Mouse (Mus musculus) embryonic facial prominence, embryonic 11.5 days (tissue): ENCODE results near the gene Npas3. TPM values are rescaled to one million over a fixed set of nuclear protein-coding genes. Genes with fewer than 3 reads are reported as not detected.
A peak's percentile ranks its signal among the peaks of the same experiment; 100 is the strongest.

Experiments used
- ATAC-seq: fragments of 200-750 bp; cut with Nextera tagmentation; replicated peaks from 2 replicates; pipeline ENCODE4 v1.8.0; 2017; ENCODE audit warnings: low read depth; ENCODE audit not compliant: insufficient number of reproducible peaks, low FRiP score, low TSS enrichment
- DNase-seq: peaks from one replicate; pipeline ENCODE4 v3.0.0-alpha.2; 2015; ENCODE audit warnings: low spot score
- H3K27ac ChIP-seq: fragments of 300-500 bp; sonication (generic); replicated peaks from 2 replicates; pipeline ENCODE4 v1.5.1; 2014; ENCODE audit warnings: mild to moderate bottlenecking, low read depth, low read length, control low read depth
- H3K27me3 ChIP-seq: fragments of 300-500 bp; sonication (generic); 2 replicates; pipeline ENCODE4 v1.6.1; 2014; ENCODE audit warnings: mild to moderate bottlenecking, low read length, moderate library complexity, mixed read lengths; ENCODE audit not compliant: control insufficient read depth, insufficient read depth
- H3K36me3 ChIP-seq: fragments of 300-500 bp; sonication (generic); replicated peaks from 2 replicates; pipeline ENCODE4 v1.6.1; 2014; ENCODE audit warnings: low read depth, mild to moderate bottlenecking, low read length, moderate library complexity, mixed read lengths; ENCODE audit not compliant: control insufficient read depth, insufficient read depth
- H3K4me1 ChIP-seq: fragments of 300-500 bp; sonication (generic); 2 replicates; pipeline ENCODE4 v1.6.1; 2014; ENCODE audit warnings: low read length, mixed read lengths; ENCODE audit not compliant: control insufficient read depth, insufficient read depth
- H3K4me2 ChIP-seq: fragments of 300-500 bp; sonication (generic); 2 replicates; pipeline ENCODE4 v1.6.1; 2014; ENCODE audit warnings: low read depth, mild to moderate bottlenecking, control low read depth, low read length, moderate library complexity
- H3K4me3 ChIP-seq: fragments of 300-500 bp; sonication (generic); 2 replicates; pipeline ENCODE4 v1.5.1; 2014; ENCODE audit warnings: low read depth, low read length, control low read depth
- H3K9ac ChIP-seq: fragments of 300-500 bp; sonication (generic); replicated peaks from 2 replicates; pipeline ENCODE4 v1.6.1; 2014; ENCODE audit warnings: mild to moderate bottlenecking, control low read depth, low read length
- H3K9me3 ChIP-seq: fragments of 300-500 bp; sonication (generic); replicated peaks from 2 replicates; pipeline ENCODE4 v1.6.1; 2016; ENCODE audit warnings: mild to moderate bottlenecking, low read length, inconsistent platforms, mixed read lengths; ENCODE audit not compliant: control insufficient read depth
- WGBS: fragments of 180-500 bp; shearing (Covaris S2); extraction: QIAGEN DNeasy Blood & Tissue Kit; methylation state at CpG from one replicate; pipeline ENCODE4 v1.1.7; 2014; 5-methylcytosine and 5-hydroxymethylcytosine counted together
- polyA plus RNA-seq: library from polyadenylated mRNA; unstranded; fragments of >200 nt; fragmentation: Nextera tagmentation; extraction: Ambion mirVana; gene quantifications from 2 replicates; pipeline ENCODE4 v1.2.1, GENCODE M21; 2014

Gene Npas3
- polyA plus RNA-seq, 1 experiment from 2014 or later, result 5.0 TPM

DNA sequence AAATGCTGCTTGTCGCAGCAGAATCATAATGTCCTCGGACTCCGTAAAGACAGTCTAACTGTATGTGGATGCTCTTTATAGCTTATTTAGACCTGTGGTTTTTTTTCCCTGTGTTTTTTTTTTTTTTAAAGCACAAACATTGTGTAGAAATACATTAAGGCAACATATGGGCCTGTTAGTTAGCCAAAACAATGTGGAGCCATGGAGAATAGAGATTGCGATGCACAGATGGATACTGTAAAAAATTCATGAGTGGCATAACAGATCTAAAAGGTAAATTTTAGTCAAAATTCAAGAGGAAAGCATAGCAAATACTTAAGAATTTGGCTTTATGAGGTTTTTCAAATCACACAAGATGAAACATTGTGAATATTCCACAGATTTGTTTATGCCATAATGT lies 444.0 kb downstream of the Npas3 start:
- ATAC-seq, result no peak
- Histone ChIP-seq H3K9ac (no peak overlapping the region), H3K4me3 (no peak overlapping the region), H3K4me1 (no peaks in the 10 kb centered on the region), H3K27me3 (no peaks in the 10 kb centered on the region), H3K27ac (no peak overlapping the region), H3K4me2 (no peak overlapping the region), H3K36me3 (no peaks in the 10 kb centered on the region), H3K9me3 (no peaks in the 10 kb centered on the region)
- 92% methylated on average over 4 of the region's 4 CpGs for WGBS
- DNase-seq, result no peak

DNA sequence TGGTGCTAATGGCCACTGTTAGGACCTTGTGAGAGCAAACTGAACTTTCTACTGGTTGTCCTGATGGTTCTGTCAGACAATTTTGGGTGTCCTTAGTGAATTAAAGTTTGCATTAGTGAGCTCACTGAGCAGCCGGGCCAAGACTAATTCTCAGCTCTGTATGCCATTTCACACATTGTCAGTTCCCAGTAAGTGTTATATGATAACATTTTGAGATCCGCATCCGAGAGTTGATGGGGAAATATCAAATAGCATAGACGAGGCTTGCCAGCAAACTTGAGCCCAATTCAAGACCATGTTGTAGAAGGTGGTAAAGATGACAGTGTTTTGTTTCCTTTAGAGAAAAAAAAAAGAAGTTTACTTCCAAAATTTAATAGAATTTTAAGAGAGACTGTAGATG lies 445.9 kb downstream of the Npas3 start:
- Histone ChIP-seq H3K9ac (no peak overlapping the region), H3K4me1 (no peaks in the 10 kb centered on the region), H3K36me3 (no peaks in the 10 kb centered on the region), H3K9me3 (no peaks in the 10 kb centered on the region), H3K27ac (no peak overlapping the region), H3K4me2 (no peak overlapping the region), H3K27me3 (no peaks in the 10 kb centered on the region), H3K4me3 (no peak overlapping the region)
- WGBS, result 85% methylated on average over 4 of the region's 4 CpGs
- no peak for ATAC-seq
- DNase-seq, result no peak

DNA sequence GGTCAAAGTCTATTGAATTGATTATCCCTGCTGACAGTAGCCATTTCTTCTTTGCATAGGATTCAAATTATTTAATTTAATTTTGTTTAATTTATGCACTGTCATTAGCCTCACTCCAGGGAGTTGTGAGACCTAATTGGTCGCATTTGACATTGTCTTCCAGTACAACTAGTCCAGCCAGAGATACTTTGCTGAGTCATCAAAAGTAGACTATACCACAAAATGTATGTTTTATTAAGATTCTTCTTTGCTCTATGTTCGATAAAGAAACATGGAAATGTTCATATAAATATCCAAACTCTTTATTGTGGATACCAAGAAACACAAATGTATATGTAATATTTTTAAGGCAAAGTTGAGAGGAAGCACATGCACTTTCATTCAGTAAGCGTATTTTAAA lies 446.8 kb downstream of the Npas3 start:
- no peaks in the 10 kb centered on the region for H3K36me3 ChIP-seq
- no peaks in the 10 kb centered on the region for H3K27me3 ChIP-seq
- DNase-seq (no peak), ATAC-seq (no peak)
- H3K9ac ChIP-seq, result no peak overlapping the region
- H3K4me1 ChIP-seq, result no peaks in the 10 kb centered on the region
- H3K9me3 ChIP-seq, result no peaks in the 10 kb centered on the region
- no peak overlapping the region for H3K4me3 ChIP-seq
- no peak overlapping the region for H3K27ac ChIP-seq
- WGBS, result 86% methylated on average over 3 of the region's 3 CpGs
- no peak overlapping the region for H3K4me2 ChIP-seq

DNA sequence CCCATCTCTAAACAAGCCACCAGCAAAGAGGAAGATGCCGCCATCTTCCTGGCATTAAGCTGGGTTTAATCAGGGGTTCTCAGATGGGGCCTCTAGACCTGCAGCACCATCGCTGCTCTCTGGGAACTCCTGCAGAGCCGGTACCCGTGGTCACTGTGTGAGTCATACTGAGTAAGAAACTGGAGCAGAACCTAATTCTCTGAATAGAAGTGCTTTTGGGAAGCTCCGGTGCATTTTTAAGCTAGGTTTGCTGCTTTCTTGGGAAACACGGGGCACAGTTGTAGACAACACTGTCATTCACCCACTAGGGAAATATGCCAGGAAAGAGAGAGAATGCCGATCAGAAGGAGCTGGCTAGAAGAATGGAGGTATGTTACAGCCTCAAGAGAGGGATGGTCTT lies 449.2 kb downstream of the Npas3 start:
- Histone ChIP-seq H3K36me3 (no peaks in the 10 kb centered on the region), H3K4me2 (no peak overlapping the region), H3K4me3 (no peak overlapping the region), H3K9me3 (no peaks in the 10 kb centered on the region), H3K9ac (no peak overlapping the region), H3K4me1 (no peaks in the 10 kb centered on the region), H3K27me3 (no peaks in the 10 kb centered on the region), H3K27ac (no peak overlapping the region)
- no peak for DNase-seq
- no peak for ATAC-seq
- WGBS, result 89% methylated on average over 7 of the region's 7 CpGs

DNA sequence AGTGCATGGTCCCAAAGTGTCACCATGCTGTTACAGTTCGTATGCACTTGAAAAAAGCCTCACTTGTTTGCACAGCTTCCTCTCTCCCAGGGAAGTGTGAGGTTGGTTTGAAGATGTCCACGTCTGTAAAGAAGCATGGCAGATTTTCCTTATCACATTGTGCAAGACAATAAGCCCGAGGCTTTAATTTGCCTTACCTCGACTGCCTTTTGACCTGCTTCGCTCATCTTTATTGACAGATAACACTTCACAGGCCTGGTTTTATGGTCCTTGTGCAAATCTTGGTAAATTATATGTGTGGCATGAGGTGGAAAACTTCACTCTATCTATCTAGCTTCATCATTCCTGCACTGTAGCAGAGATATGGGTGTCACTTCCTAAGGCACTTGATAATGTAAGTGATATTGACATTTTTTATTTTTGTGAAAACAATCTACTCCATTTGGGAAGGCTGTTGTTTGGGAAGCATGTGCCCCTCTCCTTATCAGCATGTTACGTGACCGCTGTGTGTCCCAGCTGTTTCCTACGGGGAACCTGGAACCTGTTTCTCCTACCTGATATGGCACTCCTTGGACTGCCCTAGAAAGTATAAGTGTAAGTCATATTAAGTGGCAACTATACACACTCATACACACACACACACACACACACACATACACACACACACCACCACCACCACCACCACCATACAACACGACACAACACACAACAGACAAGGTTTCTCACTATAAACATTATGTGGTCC lies 450.2 kb downstream of the Npas3 start:
- Histone ChIP-seq H3K27ac (no peak overlapping the region), H3K4me3 (no peak overlapping the region), H3K9me3 (no peaks in the 10 kb centered on the region), H3K4me2 (no peak overlapping the region), H3K36me3 (no peaks in the 10 kb centered on the region), H3K4me1 (no peaks in the 10 kb centered on the region), H3K9ac (no peak overlapping the region), H3K27me3 (no peaks in the 10 kb centered on the region)
- ATAC-seq (no peak), DNase-seq (no peak)
- 84% methylated on average over 9 of the region's 9 CpGs for WGBS

DNA sequence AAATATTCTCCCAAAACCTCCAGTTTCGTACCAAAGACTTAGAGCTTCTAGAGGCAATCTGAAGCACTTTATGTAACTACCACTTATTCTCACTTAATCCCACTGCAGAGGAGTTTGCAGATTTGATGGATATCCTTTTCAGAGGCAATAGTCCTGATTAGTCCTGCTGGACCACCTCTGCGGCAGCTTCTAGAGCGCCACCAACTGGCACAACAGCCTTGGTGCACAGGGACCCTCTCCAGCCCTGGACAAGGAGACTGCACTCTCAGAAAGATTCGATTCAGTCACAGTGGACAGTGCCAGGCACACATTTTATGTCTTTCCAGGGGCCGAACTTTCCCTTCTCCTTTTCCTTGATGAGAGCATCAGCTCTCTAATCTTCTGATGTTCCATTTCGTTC lies 471.4 kb downstream of the Npas3 start:
- no peaks in the 10 kb centered on the region for H3K27me3 ChIP-seq
- no peak for ATAC-seq
- DNase-seq, result peak; percentile 17
- 61% methylated on average over 6 of the region's 6 CpGs for WGBS
- no peak overlapping the region for H3K9ac ChIP-seq
- H3K4me1 ChIP-seq, result no peaks in the 10 kb centered on the region
- H3K4me3 ChIP-seq, result no peak overlapping the region
- no peak overlapping the region for H3K27ac ChIP-seq
- no peaks in the 10 kb centered on the region for H3K36me3 ChIP-seq
- no peak overlapping the region for H3K4me2 ChIP-seq
- H3K9me3 ChIP-seq, result no peaks in the 10 kb centered on the region

DNA sequence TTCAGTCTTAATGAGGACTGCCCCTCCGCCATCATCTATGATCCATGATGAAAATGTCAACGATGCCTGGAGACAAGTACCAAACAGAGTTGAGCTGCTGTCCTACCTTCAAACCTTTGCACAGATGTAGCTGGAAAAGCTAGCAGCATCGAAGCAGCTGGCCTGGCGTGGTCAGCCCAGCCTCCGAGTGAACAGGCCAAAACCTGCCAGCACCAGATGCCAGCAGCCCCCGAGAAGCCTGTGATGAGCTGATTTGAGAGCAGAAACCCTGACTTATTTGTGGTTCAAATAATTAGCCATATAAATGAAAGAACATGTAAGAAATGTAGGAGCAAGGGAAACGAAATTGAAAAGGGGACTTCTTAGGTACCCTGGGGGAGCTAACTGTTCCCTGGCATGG lies 473.7 kb downstream of the Npas3 start:
- Histone ChIP-seq H3K4me2 (no peak overlapping the region), H3K27ac (no peak overlapping the region), H3K36me3 (no peaks in the 10 kb centered on the region), H3K9ac (no peak overlapping the region), H3K9me3 (no peaks in the 10 kb centered on the region), H3K4me3 (no peak overlapping the region), H3K27me3 (no peaks in the 10 kb centered on the region), H3K4me1 (no peaks in the 10 kb centered on the region)
- ATAC-seq (no peak), DNase-seq (no peak)
- WGBS, result 87% methylated on average over 7 of the region's 7 CpGs

DNA sequence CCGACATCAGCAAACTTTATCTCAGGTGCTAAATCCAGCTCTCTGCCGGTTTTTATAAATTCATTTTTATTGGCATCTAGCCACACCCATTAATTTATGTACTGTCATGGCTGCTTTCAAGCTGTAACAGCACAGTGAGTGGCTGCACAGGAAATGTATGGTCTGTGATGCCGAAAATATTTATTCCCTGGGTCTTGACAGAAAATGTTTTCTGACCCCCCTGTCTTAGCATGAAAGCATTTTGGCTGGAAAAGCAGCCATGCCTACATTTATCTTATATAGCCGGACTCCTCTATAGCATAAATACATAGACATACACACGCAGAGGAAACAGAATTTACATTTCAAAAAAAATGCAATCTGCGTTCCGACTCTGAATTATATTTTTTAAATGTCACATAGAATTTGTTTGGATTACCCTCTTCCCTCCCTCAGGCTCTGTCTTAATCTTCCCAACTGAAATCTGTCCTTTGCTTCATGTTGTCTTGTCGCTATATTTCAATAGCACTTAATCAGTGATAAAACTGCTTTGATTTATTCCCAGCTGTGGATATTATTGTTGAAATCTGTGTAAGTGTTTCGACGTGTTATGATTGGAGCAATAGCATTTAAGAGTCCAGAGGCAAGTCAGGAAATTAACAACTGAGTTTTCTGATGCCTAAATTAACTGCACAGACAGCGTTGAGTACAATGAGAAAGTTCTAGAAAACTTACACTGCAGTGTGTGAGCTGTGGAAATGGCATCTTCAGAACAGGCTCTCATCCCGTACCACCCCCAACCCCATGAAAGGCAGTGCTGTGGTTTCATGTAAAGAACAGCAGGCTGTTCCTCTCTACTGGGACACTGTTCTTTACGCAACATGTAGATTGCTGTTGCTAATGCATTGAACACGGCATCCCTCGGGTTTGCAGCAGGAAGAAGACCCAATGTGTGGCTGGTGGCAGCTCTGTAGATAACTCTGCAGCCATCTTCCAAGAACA lies 474.5 kb downstream of the Npas3 start:
- Histone ChIP-seq H3K27me3 (no peaks in the 10 kb centered on the region), H3K27ac (no peak overlapping the region), H3K36me3 (no peaks in the 10 kb centered on the region), H3K4me1 (no peaks in the 10 kb centered on the region), H3K9ac (no peak overlapping the region), H3K4me3 (no peak overlapping the region), H3K4me2 (no peak overlapping the region), H3K9me3 (no peaks in the 10 kb centered on the region)
- ATAC-seq (no peak), DNase-seq (no peak)
- 91% methylated on average over 15 of the region's 15 CpGs for WGBS
